Mouse (Mus musculus): ENCODE data around the gene Rala.
"Not testable (repeated sequence)": the region's sequence is repeated elsewhere in the genome, so short reads cannot be mapped to it uniquely, and the experiment has no call there.

The Rala gene

DNA sequence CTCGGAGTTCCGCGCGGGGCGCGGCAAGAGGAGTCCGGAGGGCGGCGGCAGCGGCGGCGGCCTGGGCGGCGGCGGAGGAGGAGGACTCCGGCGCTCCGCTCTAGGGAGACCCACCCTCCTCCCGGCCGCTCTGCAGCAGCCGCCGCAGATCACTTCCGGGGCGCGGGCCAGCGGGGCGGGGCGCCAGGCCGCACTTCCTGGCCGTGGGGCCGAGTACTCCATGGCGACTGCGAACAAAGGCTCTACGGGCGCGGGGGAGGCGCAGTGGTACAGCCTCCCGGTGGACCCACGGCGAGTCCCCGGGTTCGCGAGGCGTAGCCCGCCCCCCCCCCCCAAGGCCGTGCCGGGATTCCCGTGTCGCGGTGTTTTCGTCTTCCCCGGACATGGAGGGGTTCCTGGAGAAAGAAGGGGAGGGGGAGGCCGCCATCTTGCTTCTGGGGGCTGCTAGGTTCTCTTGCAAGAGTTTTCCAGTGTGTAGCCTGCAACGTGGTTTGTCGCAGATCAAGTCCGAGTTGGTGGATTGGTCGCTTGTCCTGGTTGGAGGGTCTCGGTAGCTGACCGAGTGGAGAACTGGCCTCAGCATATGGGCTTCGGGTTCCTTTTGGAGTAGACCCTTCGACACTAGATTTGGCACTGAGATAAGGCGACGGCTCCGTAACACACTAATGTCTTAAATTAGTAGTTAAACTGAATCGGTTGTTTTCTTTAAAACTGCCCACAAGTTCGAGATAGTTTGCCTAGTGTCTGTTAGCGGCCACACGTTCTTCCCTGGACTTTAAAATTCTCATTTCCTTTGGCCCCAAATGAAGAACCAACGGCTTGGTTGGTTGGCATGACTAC lies at the start of gene Rala:
Gene Rala, minus strand, starts transcription at position 162 of the 840 bp plus-strand sequence.
- DNase-seq: peak; percentile 96 to 97

DNA sequence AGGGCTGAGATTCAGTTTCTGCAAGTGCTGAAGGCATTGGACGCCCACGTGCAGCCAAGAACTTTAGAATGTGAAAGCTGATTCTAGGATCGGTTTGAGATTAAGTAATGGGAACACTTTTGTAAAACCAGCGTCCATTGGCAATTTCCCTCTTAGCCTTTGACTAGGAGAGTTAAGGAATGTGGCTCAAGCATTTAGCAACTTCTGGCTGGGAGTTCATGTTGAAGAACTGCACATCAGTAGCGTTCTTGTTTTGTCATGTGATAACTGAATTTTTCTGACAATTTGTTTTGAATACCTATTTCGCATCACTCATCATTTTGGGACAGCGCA lies 49.4 kb upstream of the Rala start:
- no peak for DNase-seq

DNA sequence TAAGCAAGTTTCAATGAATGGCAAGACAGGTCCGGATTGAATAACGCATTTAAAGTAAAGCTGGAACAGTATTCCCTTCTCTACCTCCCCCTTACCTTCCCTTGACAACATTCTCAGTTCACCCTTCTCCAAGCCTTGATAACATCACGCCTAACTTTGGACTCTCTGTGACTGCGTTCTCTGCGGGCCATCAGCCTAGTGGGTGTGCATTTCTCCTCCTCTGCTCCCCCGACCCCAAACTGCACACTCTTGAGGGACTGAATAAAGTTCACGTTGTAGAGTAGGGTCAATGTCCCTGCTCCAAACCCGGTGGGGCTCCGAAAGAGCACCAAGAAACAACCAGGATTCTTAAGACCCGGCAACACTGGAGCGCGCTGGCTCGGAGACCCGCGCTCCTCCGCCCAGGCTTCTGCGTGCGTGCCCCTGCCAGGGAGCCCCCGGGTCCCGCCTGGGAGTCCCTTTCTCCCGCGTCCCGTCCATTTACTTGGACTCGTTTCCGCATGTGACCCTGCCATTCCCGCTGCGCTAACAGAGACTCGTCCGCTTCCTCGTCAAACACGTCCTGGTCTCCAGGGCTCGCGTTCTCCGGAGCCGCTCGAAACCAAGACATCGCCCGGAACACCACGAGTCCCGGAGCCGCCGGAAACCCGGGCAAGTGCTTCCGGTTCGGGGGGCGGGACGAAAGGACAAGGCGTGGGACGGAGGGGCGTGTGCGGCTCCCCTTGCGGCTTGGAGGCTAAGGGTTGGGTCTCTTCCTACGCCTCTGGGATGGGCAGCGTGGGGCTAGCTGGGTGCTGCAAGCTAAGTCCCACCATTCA lies 48.9 kb upstream of the Rala start, which contains the start of gene Yae1d1:
Gene Yae1d1, minus strand, starts transcription at position 653 of the 818 bp plus-strand sequence.
- DNase-seq: peak; percentile 94 to 95

DNA sequence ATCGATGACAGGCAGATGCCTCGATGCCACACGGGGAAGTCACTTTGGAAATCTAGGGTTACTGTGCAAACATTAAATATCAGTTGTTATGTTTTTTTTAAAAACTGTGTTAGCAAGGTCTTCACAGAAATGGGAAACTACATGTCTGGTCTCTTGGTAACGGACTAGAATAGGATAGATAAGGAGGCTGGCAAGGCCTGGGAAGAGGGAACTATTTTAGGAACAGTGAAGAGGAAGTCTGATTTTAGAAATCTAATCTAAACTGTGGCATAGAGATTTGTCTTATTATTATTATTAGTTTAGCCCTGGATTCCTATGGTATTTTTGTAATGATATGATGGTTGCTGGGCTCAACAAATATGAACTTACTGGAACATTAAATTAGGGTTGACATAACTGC lies 48.0 kb upstream of the Rala start:
- DNase-seq: no peak

DNA sequence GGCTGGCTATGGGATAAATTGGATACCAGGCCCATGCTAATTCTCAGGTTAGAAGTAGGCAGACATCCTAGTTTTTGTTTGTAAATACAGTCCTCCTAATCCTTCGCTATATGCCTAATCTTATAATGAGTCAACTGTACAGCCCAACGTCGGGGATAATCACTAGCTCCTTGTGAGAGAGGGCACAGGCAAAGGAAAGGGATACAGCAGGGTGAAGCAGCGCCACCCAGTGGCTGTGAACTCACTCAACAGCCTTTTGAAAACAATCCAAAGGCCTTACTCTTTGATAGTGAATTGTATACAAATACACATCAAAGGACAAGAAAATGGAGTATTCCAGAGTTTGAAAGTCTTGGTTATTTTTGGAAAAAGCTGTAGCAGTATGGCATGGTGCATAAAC lies 39.2 kb upstream of the Rala start:
- DNase-seq: peak; percentile 42 to 47

DNA sequence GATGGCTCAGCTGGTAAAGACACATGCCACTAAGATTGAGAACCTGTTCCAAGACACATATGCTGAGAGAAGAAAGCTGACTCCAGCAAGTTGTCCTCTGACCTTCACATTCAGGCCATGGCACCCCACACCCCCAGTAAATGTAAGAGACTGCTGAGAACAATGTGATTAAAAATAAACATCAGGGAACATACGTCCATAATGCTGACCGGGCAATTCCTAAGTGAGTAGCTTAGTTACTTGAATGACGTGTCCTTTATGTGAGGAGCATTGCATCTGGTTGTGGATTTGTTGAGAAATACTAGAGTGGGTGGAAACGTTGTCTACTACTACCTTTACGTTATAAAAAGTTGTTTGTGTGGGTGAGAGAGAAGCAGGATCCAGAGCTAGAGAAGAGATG lies 38.6 kb upstream of the Rala start:
- no peak for DNase-seq

DNA sequence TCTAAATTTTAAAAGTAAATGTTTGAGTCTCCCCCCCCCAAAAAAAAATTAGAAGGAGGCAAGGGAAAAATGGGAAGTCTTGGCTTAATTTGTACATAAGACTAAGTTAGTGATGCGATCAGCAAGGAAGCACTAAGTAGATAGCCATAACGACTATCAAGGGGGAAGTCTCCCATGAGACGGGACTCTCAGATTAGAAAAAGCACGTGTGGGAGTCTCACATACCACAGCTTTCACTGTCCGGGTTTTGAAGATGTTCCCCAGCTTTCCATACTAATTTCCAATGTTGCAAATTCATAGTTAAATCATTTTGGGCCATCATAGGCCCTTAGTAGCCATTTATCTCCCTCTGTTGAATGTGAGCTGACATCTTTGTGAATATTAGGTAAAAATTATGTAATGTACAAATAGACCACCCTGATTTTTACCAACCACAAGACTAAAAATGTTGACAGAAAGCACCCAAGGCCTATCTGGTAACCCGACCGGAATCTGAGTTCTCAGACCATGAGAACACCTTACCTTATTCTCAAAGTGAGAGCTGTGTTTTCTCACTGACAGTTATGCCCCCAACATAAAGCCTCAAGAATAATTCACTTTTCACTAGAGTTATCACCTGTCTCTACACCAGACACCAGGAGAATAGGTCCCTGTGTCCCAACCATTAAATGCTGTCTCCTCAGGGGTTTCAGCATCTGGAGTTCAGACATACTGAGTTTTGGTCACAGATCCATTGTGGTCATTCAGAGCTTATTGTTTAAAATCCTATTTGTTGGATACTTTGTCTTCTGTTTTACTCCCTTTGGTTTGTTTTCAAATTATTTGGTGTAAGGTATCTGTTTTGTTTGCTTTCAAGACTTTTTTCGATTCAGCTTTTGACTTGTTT lies 33.1 kb upstream of the Rala start:
- no peak for DNase-seq

DNA sequence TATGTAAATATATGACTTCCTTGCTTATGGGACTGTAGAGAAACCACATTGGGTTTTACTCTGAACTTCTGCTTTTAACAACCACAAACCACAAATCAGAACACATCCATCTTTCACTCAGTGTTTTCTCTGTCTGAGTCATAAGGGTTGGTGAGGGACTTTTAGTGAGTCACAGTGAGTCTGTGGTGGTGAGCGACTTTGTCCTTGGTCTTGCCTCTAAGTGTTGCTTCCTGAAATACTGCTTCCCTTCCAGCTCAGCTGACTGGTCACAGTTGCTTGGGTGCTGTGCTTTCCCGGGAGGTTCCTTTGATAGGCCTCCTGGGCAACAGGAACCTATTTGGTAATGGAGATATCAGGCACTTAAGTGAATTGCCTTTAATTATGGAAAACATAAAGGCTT lies 31.9 kb upstream of the Rala start:
- DNase-seq: peak in 1 of 2 experiments; percentile 19

DNA sequence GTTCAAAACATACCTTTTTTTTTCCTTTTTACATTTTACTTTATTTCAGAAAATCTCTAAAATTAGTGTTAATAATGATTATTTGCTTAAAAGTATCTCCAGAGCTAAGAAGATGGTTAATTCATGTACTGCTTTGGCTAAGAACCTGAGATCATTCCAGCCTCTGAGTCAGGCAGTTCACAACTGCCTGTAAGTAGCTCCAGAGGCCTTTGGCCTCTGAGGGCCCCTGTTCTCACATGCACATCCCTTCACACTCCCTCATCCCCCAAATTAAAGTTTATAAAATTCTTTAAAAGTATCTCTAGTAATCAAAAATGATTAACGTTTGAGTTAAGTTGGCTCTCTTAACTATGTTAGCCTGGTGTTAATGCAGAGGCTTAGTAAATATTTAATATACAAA lies 31.4 kb upstream of the Rala start:
- no peak for DNase-seq

DNA sequence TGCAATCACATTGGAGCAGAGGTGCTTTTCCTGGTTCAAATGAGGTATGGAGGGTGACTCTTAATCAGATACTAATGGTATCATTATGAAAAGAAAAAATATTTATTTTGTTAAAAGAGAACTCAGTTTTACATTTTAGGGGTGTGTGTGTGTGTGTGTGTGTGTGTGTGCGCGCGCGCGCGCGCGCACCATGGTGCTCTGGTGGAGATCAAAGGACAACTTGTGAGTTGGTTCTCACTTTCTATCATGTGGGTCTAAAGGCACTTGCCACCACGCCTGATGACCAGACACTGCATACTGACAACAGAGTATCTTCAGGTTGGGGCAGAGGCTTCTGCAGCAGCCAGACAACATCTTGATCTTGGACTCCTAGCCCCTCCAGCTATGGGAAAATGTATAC lies 30.7 kb upstream of the Rala start:
- no peak for DNase-seq

DNA sequence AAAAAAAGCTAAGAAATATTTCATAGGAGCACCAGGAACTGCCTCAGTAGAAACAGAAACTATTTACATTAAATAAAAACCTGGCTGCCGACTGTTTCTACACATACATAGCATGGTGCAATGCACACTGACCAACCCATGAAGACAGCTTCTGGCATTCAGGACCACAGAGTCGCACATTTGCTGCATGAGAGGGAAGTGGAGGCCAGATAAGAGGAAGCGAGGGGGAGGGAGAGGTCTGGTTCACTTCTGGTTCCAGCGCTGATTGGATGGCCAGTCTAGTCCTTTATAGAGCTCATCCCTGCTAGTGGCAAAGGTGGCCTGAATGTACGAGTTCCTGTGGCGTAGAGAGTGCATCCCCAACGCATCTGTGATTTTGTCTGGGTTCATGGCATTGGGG lies 16.6 kb upstream of the Rala start:
- DNase-seq: no peak

DNA sequence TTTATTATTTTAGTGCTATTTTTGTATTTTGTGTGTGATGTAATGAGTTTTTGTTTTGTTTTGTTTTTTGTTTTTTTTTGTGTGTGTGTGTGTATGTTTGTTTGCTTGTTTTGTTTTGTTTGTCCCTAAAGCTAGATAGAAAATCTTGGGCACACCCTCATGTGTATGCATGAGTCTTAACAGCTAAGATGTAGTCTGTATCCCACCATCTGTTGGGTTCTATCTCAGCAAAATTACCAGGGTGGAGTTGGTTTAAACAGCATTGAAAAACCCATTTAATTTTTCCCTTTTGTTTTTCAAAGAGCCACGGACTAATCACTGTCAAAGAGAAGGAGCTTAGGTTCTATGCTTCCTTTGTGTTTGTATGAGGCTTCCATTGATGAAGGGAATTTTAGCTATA lies 10.2 kb upstream of the Rala start:
- no peak for DNase-seq

DNA sequence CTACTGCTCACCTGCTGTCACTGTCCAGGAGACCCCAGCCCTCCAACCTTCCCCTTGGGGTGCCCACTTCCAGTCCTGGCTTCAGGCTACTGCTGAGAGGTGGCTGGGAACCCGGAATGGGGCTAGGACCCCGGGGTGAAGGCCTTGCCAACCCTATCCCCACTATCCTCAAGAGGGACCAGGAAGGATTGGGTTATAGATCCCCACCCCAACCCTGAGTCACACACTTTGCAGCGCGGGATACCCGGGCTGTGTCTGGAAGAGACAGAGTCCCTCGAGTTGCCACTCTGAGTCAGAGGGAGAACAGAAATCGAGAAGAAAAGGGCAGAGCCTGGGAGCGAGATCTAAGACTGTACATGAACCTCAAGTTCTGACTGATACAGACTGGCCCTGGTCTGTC lies 6.5 kb upstream of the Rala start:
- not testable (repeated sequence) for DNase-seq

DNA sequence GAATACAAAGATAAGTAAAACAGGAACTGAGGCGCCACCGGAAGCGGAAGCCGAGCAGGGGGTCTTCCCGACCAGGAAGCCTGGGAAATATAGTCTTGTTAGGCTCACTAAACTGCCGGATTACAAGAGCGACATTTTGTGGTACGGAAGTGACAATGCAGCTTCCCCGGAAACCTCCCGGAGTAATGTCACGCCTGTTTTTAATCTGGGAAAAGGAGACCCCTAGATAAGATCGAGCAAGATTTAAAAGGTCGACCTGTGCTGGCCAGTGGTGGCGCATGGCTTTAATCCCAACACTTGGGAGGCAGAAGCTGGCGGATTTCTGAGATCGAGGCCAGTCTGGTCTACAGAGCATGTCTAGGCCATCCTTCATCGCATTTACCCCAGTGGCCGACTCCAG lies 5.5 kb upstream of the Rala start:
- DNase-seq: peak in 1 of 2 experiments; percentile 21

DNA sequence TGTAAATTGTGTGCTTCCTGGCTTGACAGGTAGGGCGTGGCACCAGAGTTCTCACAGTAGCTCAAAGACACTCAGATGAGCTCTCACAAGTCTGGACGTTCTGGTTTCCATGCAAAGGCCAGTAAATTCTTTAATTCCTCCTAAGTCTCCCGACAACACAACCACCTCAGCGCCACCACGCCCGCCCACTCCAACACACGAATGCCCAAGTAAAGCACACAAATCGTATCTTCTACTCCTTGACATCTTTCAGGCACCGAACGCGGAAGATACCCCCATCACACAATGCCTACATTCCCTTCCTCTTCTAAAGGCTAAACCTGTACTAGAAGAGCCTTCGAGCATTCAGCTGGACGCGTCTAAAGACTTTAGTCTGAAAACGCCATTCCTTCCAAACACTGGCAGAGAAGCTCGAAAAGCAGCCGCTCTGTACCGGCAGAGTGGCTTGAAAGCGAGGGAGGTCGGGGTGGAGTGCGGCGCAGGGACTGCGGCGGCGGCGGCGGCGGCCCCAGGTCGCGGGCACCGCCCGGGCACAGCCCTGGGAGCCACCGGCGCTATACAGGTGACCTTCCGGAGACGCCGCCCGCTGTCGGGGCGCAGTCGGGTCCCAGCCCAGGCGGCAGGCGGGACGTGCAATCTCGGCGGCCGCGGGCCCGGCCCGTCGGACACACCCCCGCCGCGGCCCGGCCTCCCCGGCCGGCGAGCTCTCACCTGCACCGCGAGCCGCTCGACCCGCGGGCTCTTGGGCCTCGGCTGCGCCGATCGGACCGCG lies 547 bp downstream of the Rala start:
- peak in 1 of 2 experiments; percentile 23 for DNase-seq

DNA sequence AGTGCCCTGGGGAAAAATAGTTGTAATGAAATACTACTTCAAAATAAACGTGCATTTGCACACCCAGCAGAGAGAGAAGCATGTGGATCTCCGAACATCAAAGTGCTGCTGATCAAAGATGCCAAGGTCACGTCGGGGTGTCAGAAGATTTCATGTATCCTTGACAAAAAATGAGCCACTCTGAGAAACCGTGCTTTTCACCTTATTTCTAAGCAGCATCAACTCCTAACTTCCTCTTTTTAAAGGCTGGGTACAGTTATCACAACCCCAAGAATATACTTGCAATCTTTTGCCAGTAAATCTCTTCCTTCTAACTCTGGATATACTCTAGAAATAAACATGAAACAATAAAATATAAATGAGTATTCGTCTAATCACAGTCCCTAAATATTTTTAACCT lies 1.7 kb downstream of the Rala start:
- no peak for DNase-seq

DNA sequence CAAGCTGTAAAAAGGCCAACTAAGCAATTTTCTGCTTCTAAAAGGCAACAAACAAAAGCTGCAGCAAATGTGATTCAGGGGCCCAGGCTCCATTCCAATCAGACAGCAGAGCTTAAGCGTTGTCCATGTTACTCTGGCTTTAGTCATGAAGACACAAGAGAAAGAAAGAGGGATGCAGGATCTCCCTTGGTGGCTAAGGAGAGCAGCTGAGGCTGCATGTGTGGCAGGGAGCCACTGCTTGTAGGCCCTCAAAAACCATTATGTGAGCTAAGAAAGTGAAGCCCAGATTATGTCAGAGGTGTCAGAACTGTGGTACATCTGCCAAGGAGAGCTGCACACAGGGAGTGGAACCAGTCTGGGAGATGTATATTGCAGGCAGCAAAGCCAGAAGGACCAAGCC lies 36.7 kb downstream of the Rala start:
- DNase-seq: peak; percentile 43 to 73

DNA sequence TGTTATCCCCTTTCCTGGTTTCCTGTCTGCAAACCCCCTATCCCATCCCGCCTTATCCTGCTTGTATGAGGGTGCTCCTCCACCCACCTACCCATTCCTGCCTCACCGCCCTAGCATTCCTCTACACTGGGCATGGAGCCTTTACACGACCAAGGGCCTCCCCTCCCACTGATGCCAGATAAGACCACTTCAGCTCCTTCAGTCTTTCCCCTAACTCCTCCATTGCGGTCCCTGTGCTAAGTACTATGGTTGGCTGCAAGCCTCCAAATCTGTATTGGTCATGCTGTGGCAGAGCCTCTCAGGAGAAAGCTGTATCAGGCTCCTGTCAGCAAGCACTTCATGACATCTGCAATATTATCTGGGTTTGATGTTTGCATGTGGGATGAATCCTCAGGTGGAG lies 42.6 kb downstream of the Rala start:
- DNase-seq: no peak

DNA sequence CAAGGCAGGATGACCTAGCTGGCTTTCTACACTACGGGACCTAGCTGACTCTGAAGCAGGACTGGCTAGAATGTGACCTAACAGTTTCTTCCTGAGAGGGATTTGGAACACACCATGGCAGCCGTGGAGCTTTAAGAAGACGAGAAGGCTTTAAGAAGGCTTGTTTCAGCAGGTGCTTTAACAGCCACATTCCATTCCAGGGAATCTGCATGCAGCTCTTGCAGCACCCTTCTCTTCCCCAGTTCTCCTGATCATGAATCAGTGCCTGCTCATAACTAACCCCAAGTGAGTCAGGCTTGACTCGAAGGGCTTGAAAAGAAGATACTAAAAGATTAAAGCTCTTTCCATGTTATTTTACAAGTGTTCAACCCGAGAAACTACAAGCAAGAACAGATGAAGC lies 43.4 kb downstream of the Rala start:
- DNase-seq: no peak

DNA sequence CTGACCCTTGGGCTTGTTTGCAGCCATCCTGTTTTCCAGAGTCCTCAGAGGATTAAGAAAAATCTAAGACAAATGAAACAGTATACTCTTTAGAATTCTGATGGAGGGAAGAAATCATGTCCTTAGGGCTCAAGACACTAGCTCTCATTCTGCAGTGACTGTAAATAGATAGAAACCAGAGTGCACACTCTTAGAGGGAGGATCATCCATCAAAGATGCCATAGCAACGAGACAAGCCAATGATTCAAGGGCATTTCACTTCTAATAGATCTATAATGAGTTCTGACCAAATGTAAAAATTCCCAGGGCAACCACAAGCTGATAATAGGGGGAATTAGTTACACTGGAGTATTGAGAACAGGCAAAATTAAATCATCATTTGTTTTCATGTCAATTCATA lies 47.0 kb downstream of the Rala start:
- no peak for DNase-seq

DNA sequence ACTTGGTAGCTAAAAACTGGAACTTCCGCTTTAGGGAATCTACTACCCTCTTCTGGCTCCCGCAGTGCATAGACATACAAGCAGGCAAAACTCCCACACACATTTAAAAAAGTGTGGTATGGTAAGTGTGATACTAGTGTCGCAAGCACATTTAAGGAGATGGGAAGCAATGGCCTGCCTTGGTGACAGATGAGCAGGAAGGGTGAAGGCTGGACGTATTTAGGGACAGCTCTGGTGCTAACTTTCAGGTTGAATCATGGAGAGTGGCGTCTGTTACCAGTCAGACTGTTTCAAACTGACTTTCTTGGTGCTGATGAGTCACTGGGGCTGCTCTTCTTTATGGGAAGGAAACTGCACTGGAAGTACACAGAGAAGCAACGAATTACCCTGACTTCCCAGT lies 52.5 kb downstream of the Rala start:
- no peak for DNase-seq

DNA sequence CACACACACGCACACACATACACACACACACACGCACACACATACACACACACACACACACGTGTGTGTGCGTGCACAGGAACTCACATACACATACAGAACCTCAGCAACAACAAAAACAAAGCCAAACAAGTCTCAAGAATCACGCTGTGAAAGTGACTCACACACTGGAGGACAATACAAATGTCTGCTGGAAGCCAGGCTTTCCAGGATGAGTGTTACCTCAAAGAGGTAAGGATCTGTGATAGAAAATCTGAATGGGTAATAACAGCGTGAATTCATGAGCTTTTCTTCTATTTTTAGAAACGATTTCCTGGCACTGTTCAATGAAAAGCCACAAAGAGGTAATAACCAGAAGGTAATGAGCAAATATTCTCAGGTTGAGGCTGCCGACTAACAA lies 59.8 kb downstream of the Rala start:
- DNase-seq: no peak
